Mouse (Mus musculus) intestine, embryonic 15.5 days (tissue): ENCODE results near the gene Tas1r1. TPM values are rescaled to one million over a fixed set of nuclear protein-coding genes. Genes with fewer than 3 reads are reported as not detected.
A peak's percentile ranks its signal among the peaks of the same experiment; 100 is the strongest.

Source experiments
- ATAC-seq: fragments of 200-750 bp; cut with Nextera tagmentation; 2 replicates; pipeline ENCODE4 v1.8.0; 2017; ENCODE audit warnings: moderate TSS enrichment, moderate library complexity
- H3K27ac ChIP-seq: fragments of 300-500 bp; sonication (generic); 2 replicates; pipeline ENCODE4 v1.5.1; 2015; ENCODE audit warnings: mild to moderate bottlenecking, inconsistent platforms
- H3K27me3 ChIP-seq: fragments of 300-500 bp; sonication (generic); replicated peaks from 2 replicates; pipeline ENCODE4 v1.6.1; 2015; ENCODE audit warnings: inconsistent platforms
- H3K36me3 ChIP-seq: fragments of 300-500 bp; sonication (generic); 2 replicates; pipeline ENCODE4 v1.6.1; 2015; ENCODE audit warnings: inconsistent platforms
- H3K4me1 ChIP-seq: fragments of 300-500 bp; sonication (generic); replicated peaks from 2 replicates; pipeline ENCODE4 v1.6.1; 2015; ENCODE audit warnings: inconsistent platforms
- H3K4me2 ChIP-seq: fragments of 300-500 bp; sonication (generic); replicated peaks from 2 replicates; pipeline ENCODE4 v1.6.1; 2015; ENCODE audit warnings: mild to moderate bottlenecking, inconsistent platforms
- H3K4me3 ChIP-seq: fragments of 300-500 bp; sonication (generic); replicated peaks from 2 replicates; pipeline ENCODE4 v1.5.1; 2015; ENCODE audit warnings: inconsistent platforms
- H3K9ac ChIP-seq: fragments of 300-500 bp; sonication (generic); 2 replicates; pipeline ENCODE4 v1.6.1; 2015; ENCODE audit warnings: inconsistent platforms
- H3K9me3 ChIP-seq: fragments of 300-500 bp; sonication (generic); 2 replicates; pipeline ENCODE4 v1.6.1; 2016; ENCODE audit warnings: inconsistent platforms
- WGBS: fragments of 180-500 bp; shearing (Covaris S2); methylation state at CpG from one replicate; pipeline ENCODE4 v1.1.7; 2015; 5-methylcytosine and 5-hydroxymethylcytosine counted together
- polyA plus RNA-seq: library from polyadenylated mRNA; unstranded; fragments of >200 nt; fragmentation: Nextera tagmentation; extraction: Ambion mirVana; gene quantifications from 2 replicates; pipeline ENCODE4 v1.2.1, GENCODE M21; 2015

Tas1r1 gene
- polyA plus RNA-seq, 1 experiment from 2014 or later: 0.19 TPM

GRCm38 (mm10) chr4:152007481-152008147, 30.8 kb downstream of the Tas1r1 start:
- H3K4me1 ChIP-seq: peaks cover 33% of the 10 kb centered on the region
- no peak for ATAC-seq
- H3K9me3 ChIP-seq: no peaks in the 10 kb centered on the region
- peak overlapping the region; percentile 96 for H3K4me2 ChIP-seq
- 12% methylated on average over 8 of the region's 8 CpGs for WGBS
- peak overlapping the region; percentile 91 for H3K27ac ChIP-seq
- H3K9ac ChIP-seq: 0 out of 2 replicates have a peak overlapping the region, but pooled peaks have one; percentile 65
- H3K4me3 ChIP-seq: peak overlapping the region; percentile 79
- no peaks in the 10 kb centered on the region for H3K36me3 ChIP-seq
- H3K27me3 ChIP-seq: no peaks in the 10 kb centered on the region

GRCm38 (mm10) chr4:152006812-152007211, 31.6 kb downstream of the Tas1r1 start:
- no peak overlapping the region for H3K27ac ChIP-seq
- no peak overlapping the region for H3K4me3 ChIP-seq
- no peaks in the 10 kb centered on the region for H3K9me3 ChIP-seq
- H3K9ac ChIP-seq: no peak overlapping the region
- WGBS: 44% methylated on average over 3 of the region's 3 CpGs
- no peak for ATAC-seq
- H3K4me2 ChIP-seq: no peak overlapping the region
- peaks cover 30% of the 10 kb centered on the region for H3K4me1 ChIP-seq
- H3K27me3 ChIP-seq: no peaks in the 10 kb centered on the region
- H3K36me3 ChIP-seq: no peaks in the 10 kb centered on the region

GRCm38 (mm10) chr4:152006137-152006536, 32.2 kb downstream of the Tas1r1 start:
- no peak overlapping the region for H3K27ac ChIP-seq
- H3K4me3 ChIP-seq: no peak overlapping the region
- peaks cover 23% of the 10 kb centered on the region for H3K4me1 ChIP-seq
- H3K36me3 ChIP-seq: no peaks in the 10 kb centered on the region
- ATAC-seq: no peak
- no peaks in the 10 kb centered on the region for H3K27me3 ChIP-seq
- H3K4me2 ChIP-seq: no peak overlapping the region
- H3K9me3 ChIP-seq: no peaks in the 10 kb centered on the region
- 82% methylated on average over 6 of the region's 6 CpGs for WGBS
- H3K9ac ChIP-seq: no peak overlapping the region

- H3K27ac ChIP-seq: no peak overlapping the region
- no peak overlapping the region for H3K9ac ChIP-seq
- ATAC-seq: no peak
- H3K27me3 ChIP-seq: no peaks in the 10 kb centered on the region
- no peak overlapping the region for H3K4me3 ChIP-seq
- 67% methylated on average over 3 of the region's 3 CpGs for WGBS
- H3K9me3 ChIP-seq: no peaks in the 10 kb centered on the region
- no peak overlapping the region for H3K4me2 ChIP-seq
- H3K36me3 ChIP-seq: no peaks in the 10 kb centered on the region
- peaks cover 7% of the 10 kb centered on the region for H3K4me1 ChIP-seq
Measured at GRCm38 (mm10) chr4:152002063-152002462, 36.3 kb downstream of the Tas1r1 start.

GRCm38 (mm10) chr4:152001335-152001734, 37.0 kb downstream of the Tas1r1 start:
- WGBS: 69% methylated on average over 4 of the region's 4 CpGs
- no peak overlapping the region for H3K9ac ChIP-seq
- no peaks in the 10 kb centered on the region for H3K9me3 ChIP-seq
- H3K36me3 ChIP-seq: no peaks in the 10 kb centered on the region
- no peak overlapping the region for H3K4me2 ChIP-seq
- H3K4me1 ChIP-seq: peaks cover 7% of the 10 kb centered on the region
- no peak overlapping the region for H3K27ac ChIP-seq
- H3K4me3 ChIP-seq: no peak overlapping the region
- ATAC-seq: no peak
- H3K27me3 ChIP-seq: no peaks in the 10 kb centered on the region

- Histone ChIP-seq H3K36me3 (no peaks in the 10 kb centered on the region), H3K27me3 (no peaks in the 10 kb centered on the region), H3K9ac (no peak overlapping the region), H3K4me2 (no peak overlapping the region), H3K9me3 (no peaks in the 10 kb centered on the region), H3K4me1 (peaks cover 7% of the 10 kb centered on the region), H3K4me3 (no peak overlapping the region), H3K27ac (no peak overlapping the region)
- no peak for ATAC-seq
- 21% methylated on average over 4 of the region's 4 CpGs for WGBS
Measured at GRCm38 (mm10) chr4:152000906-152001305, 37.5 kb downstream of the Tas1r1 start.

- 65% methylated on average over 3 of the region's 3 CpGs for WGBS
Measured at GRCm38 (mm10) chr4:151999481-151999880, 38.9 kb downstream of the Tas1r1 start.

GRCm38 (mm10) chr4:151997701-151998100, 40.7 kb downstream of the Tas1r1 start:
- Histone ChIP-seq H3K36me3 (no peaks in the 10 kb centered on the region), H3K9me3 (no peaks in the 10 kb centered on the region), H3K4me2 (no peak overlapping the region), H3K27me3 (no peaks in the 10 kb centered on the region), H3K4me3 (peak overlapping the region; percentile 86; the same call in 1 of the 2 replicates), H3K9ac (0 out of 2 replicates have a peak overlapping the region, but pooled peaks have one; percentile 74), H3K27ac (no peak overlapping the region), H3K4me1 (peaks cover 23% of the 10 kb centered on the region)
- WGBS: 64% methylated on average over 3 of the region's 3 CpGs
- no peak for ATAC-seq

More at GRCm38 (mm10) chr4:151999481-151999880, 38.9 kb downstream of the Tas1r1 start:
- Histone ChIP-seq H3K4me3 (no peak overlapping the region), H3K36me3 (no peaks in the 10 kb centered on the region), H3K9ac (no peak overlapping the region), H3K9me3 (no peaks in the 10 kb centered on the region), H3K4me2 (no peak overlapping the region), H3K4me1 (peaks cover 10% of the 10 kb centered on the region), H3K27me3 (no peaks in the 10 kb centered on the region), H3K27ac (no peak overlapping the region)
- no peak for ATAC-seq

- peak overlapping the region; percentile 90 for H3K27ac ChIP-seq
- H3K36me3 ChIP-seq: peaks cover 2% of the 10 kb centered on the region; the same call in 1 of the 2 replicates
- H3K4me1 ChIP-seq: peaks cover 23% of the 10 kb centered on the region
- 3% methylated on average over 13 of the region's 13 CpGs for WGBS
- H3K9me3 ChIP-seq: no peaks in the 10 kb centered on the region
- peak overlapping the region; percentile 86 for H3K4me3 ChIP-seq
- peak overlapping the region; percentile 67 for H3K4me2 ChIP-seq
- ATAC-seq: no peak
- no peaks in the 10 kb centered on the region for H3K27me3 ChIP-seq
- H3K9ac ChIP-seq: peak overlapping the region; percentile 74
Measured at GRCm38 (mm10) chr4:151996951-151997222, 41.5 kb downstream of the Tas1r1 start.

GRCm38 (mm10) chr4:151996173-151996950, 42.0 kb downstream of the Tas1r1 start, which contains the start of gene Phf13:
Gene Phf13, minus strand, starts transcription at chr4:151996258.
- Histone ChIP-seq H3K27me3 (no peaks in the 10 kb centered on the region), H3K4me2 (peak within 1 kb of the TSS; percentile 88), H3K36me3 (peaks cover 7% of the 10 kb centered on the region), H3K9ac (peak within 1 kb of the TSS; percentile 93), H3K4me3 (peak within 1 kb of the TSS; percentile 86), H3K27ac (peak within 1 kb of the TSS; percentile 90), H3K9me3 (no peaks in the 10 kb centered on the region), H3K4me1 (peaks cover 23% of the 10 kb centered on the region)
- under 1% methylated on average over 94 of the region's 94 CpGs for WGBS
- peak; percentile 97 for ATAC-seq

- ATAC-seq: peak; percentile 42
- WGBS: under 1% methylated on average over 68 of the region's 111 CpGs
- no peaks in the 10 kb centered on the region for H3K9me3 ChIP-seq
- peak overlapping the region; percentile 86 for H3K4me3 ChIP-seq
- H3K4me2 ChIP-seq: peak overlapping the region; percentile 88
- no peaks in the 10 kb centered on the region for H3K27me3 ChIP-seq
- peaks cover 11% of the 10 kb centered on the region for H3K36me3 ChIP-seq
- H3K27ac ChIP-seq: peak overlapping the region; percentile 82
- peak overlapping the region; percentile 93 for H3K9ac ChIP-seq
- H3K4me1 ChIP-seq: peaks cover 23% of the 10 kb centered on the region
Measured at GRCm38 (mm10) chr4:151995371-151996172, 42.8 kb downstream of the Tas1r1 start.
